Mouse (Mus musculus) small intestine, adult 2 months (tissue): ENCODE results near the gene Nek8.

Experiments
- CTCF ChIP-seq: fragments of 200-500 bp; IDR thresholded peaks from 2 replicates; pipeline ENCODE4 v1.5.1; 2012; ENCODE audit warnings: low read depth, mild to moderate bottlenecking, control low read depth, inconsistent platforms, low read length, moderate library complexity, mixed read lengths; ENCODE audit not compliant: insufficient replicate concordance, insufficient read length; ENCODE audit errors: extremely low read depth
- POLR2A ChIP-seq: fragments of 200-500 bp; IDR thresholded peaks from 2 replicates; pipeline ENCODE4 v1.6.1; 2012; ENCODE audit warnings: low read depth, mild to moderate bottlenecking, control low read depth, inconsistent platforms, low read length, moderate library complexity

GRCm38 (mm10) chr11:78202372-78202771, 25.9 kb upstream of the Nek8 start:
- TF ChIP-seq CTCF, result no peak
- no peak for TF ChIP-seq POLR2A
